Mouse (Mus musculus): ENCODE results near the gene Apon. TPM values are rescaled to one million over a fixed set of nuclear protein-coding genes. Genes with fewer than 3 reads are reported as not detected.
"Not testable (repeated sequence)": the region's sequence is repeated elsewhere in the genome, so short reads cannot be mapped to it uniquely, and the experiment has no call there.

The Apon gene
- 0.87 and 0.90 TPM in 2 replicates for polyA plus RNA-seq (2016; fragmentation: Nextera tagmentation; extraction: Ambion mirVana)

GRCm38 (mm10) chr10:128253677-128254255, at the start of gene Apon:
Gene Apon (plus strand): TSS chr10:128254096.
- 96% methylated on average over 4 of the region's 4 CpGs for WGBS
- DNase-seq (ENCODE audit: low spot score), result no peak
- Histone ChIP-seq H3K27ac (no peak within 1 kb of the TSS), H3K27me3 (ENCODE audit: low read depth, poor library complexity, severe bottlenecking) (no peaks in the 10 kb centered on the region), H3K9me3 (replicated peaks) (no peaks in the 10 kb centered on the region), H3K4me3 (no peak within 1 kb of the TSS), H3K36me3 (peaks cover 59% of the 10 kb centered on the region), H3K4me1 (no peaks in the 10 kb centered on the region)

DNA sequence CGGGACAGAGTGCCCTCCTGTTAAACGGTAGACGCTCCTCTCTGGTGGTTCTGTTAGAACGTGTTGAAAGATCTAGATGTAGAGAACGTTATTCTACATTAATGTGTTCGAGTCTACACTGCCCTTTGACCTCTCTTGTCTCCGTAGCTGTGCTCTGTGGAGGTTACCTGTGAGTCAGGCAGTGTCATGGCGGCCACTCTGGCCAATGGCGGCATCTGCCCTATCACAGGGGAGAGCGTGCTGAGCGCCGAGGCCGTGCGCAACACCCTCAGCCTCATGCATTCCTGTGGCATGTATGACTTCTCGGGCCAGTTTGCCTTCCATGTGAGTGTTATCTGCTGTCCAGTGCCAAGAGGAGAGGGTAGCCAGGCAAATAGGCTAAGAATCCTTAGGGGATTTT, 49.0 kb upstream of the Apon start:
- Histone ChIP-seq H3K27me3 (ENCODE audit: low read depth, poor library complexity, severe bottlenecking) (no peaks in the 10 kb centered on the region), H3K27ac (no peak overlapping the region), H3K4me3 (no peak overlapping the region), H3K4me1 (peaks cover 4% of the 10 kb centered on the region; the same call in 1 of the 2 replicates), H3K36me3 (peaks cover 21% of the 10 kb centered on the region), H3K9me3 (replicated peaks) (no peaks in the 10 kb centered on the region)
- WGBS, result 90% methylated on average over 15 of the region's 15 CpGs
- DNase-seq (ENCODE audit: low spot score), result no peak

DNA sequence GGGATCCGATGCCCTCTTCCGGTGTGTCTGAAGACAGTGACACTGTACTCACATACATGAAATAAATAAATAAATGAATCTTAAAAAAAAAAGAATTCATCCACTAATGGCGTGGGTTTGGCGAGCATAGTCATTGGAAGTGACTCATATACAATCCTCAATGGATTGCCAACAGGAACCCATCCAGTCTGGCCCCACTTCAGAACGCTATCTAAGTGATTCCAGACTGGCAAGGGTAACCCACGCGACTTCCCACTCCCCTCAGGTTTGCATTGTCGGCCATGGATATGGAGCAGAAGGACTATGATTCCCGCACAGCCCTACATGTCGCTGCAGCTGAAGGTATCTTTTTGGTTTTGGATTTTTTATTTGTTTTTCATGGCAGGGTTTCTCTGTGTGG, 45.6 kb upstream of the Apon start:
- Histone ChIP-seq H3K4me1 (peaks cover 18% of the 10 kb centered on the region), H3K27me3 (ENCODE audit: low read depth, poor library complexity, severe bottlenecking) (peaks cover 4% of the 10 kb centered on the region), H3K9me3 (replicated peaks) (no peaks in the 10 kb centered on the region), H3K27ac (no peak overlapping the region), H3K36me3 (peaks cover 26% of the 10 kb centered on the region), H3K4me3 (no peak overlapping the region)
- DNase-seq (ENCODE audit: low spot score), result no peak
- 96% methylated on average over 10 of the region's 10 CpGs for WGBS

GRCm38 (mm10) chr10:128209311-128210009, 44.4 kb upstream of the Apon start:
- Histone ChIP-seq H3K9me3 (replicated peaks) (no peaks in the 10 kb centered on the region), H3K27me3 (ENCODE audit: low read depth, poor library complexity, severe bottlenecking) (peaks cover 15% of the 10 kb centered on the region), H3K4me3 (no peak overlapping the region), H3K27ac (no peak overlapping the region), H3K4me1 (peaks cover 18% of the 10 kb centered on the region), H3K36me3 (peaks cover 26% of the 10 kb centered on the region)
- WGBS, result 91% methylated on average over 11 of the region's 11 CpGs
- no peak for DNase-seq (ENCODE audit: low spot score)

DNA sequence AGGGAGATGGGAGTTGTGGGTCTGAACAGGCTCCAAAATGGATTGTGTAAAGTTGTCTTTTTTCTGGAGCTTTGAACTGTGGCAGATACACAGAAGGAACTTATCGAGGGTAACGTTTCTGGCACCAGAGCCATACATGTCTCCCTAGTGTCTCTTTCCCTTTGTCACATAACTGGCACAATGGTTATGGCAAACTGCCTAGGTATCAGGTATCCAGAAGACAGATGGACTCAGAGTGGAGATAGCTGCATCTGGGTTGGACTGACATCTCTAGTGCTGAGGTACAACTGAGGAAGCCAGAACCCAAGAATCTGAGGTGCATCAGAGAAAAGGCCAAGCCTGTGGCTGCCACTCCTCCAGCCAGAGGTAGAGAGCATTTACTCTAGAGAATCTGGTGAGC, 43.8 kb upstream of the Apon start:
- Histone ChIP-seq H3K36me3 (peaks cover 26% of the 10 kb centered on the region), H3K9me3 (replicated peaks) (no peaks in the 10 kb centered on the region), H3K4me1 (peaks cover 18% of the 10 kb centered on the region), H3K4me3 (0 out of 2 replicates have a peak overlapping the region, but pooled peaks have one; percentile 68), H3K27ac (0 out of 2 replicates have a peak overlapping the region, but pooled peaks have one; percentile 36), H3K27me3 (ENCODE audit: low read depth, poor library complexity, severe bottlenecking) (peaks cover 21% of the 10 kb centered on the region)
- DNase-seq (ENCODE audit: low spot score), result no peak
- 94% methylated on average over 2 of the region's 2 CpGs for WGBS

DNA sequence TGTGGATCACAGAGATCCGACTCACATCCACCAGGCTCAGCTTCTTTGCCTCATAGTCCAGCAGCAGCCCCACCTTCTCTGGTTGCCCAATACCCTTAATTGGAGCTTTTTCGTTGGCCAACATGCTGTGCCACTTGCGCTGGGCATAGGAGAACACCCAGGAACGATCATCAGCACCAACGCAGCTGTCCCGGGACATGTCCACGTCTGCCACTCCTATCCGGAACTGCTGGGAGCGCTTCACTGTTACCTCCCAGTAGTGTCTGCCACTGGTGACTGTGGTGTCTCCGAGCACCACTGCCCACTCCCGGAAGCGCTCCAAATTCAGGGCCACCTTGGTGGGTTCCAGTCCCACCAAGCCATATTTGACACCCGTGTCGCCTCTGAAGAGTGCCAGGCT, 42.9 kb upstream of the Apon start:
- peak; percentile 54 for DNase-seq (ENCODE audit: low spot score)
- Histone ChIP-seq H3K27me3 (ENCODE audit: low read depth, poor library complexity, severe bottlenecking) (peaks cover 22% of the 10 kb centered on the region), H3K9me3 (replicated peaks) (no peaks in the 10 kb centered on the region), H3K27ac (peak overlapping the region; percentile 81), H3K4me3 (peak overlapping the region; percentile 68), H3K36me3 (peaks cover 26% of the 10 kb centered on the region), H3K4me1 (peaks cover 18% of the 10 kb centered on the region)
- 34% methylated on average over 14 of the region's 14 CpGs for WGBS

DNA sequence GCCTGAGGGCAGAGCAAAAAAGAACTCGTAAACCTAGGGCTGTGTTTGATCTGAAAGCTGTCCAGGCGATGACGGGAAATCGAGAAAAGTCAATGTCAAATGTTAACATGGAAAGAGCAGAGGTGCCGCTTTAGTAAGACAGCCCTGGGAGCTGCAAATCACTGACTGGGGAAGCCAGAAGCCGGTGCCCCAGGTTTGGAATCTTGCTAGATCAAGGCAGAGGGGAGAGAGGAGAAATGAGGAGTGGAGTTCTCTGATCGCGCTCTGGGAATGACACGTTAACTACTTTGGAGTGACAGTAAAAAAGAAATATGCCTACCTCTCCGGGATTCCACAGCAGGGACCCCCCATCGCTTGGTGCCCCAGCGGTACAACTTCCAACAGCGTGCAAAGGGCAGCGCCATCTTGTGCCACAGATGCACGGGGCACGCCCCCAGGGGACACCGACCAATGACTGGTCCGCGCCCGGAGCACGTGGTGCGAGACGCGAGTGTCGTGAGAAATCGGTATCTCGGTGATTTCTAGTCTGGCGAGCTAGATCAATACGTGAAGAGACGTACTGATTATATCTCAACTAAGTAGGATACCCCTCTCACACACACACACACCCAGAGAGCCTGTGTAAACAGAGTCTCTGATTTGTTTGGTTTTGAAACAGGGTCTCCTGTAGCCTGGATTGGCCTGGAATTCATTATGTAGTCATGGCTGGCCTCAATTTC, 42.3 kb upstream of the Apon start, which contains the start of gene Spryd4:
TSS of gene Spryd4 (minus strand) at position 418 of the 719 bp plus-strand sequence.
- Histone ChIP-seq H3K36me3 (peaks cover 22% of the 10 kb centered on the region), H3K27ac (peak within 1 kb of the TSS; percentile 81), H3K27me3 (ENCODE audit: low read depth, poor library complexity, severe bottlenecking) (peaks cover 22% of the 10 kb centered on the region), H3K9me3 (replicated peaks) (no peaks in the 10 kb centered on the region), H3K4me3 (peak within 1 kb of the TSS; percentile 68), H3K4me1 (peaks cover 18% of the 10 kb centered on the region)
- DNase-seq (ENCODE audit: low spot score), result peak; percentile 93
- under 1% methylated on average over 30 of the region's 30 CpGs for WGBS

GRCm38 (mm10) chr10:128212148-128212547, 41.7 kb upstream of the Apon start:
- H3K9me3 ChIP-seq (replicated peaks), result no peaks in the 10 kb centered on the region
- peak overlapping the region; percentile 68 for H3K4me3 ChIP-seq
- H3K27me3 ChIP-seq (ENCODE audit: low read depth, poor library complexity, severe bottlenecking), result peaks cover 22% of the 10 kb centered on the region
- H3K4me1 ChIP-seq, result peaks cover 18% of the 10 kb centered on the region
- no peak for DNase-seq (ENCODE audit: low spot score)
- WGBS, result 47% methylated on average over 6 of the region's 6 CpGs
- H3K36me3 ChIP-seq, result peaks cover 19% of the 10 kb centered on the region
- H3K27ac ChIP-seq, result peak overlapping the region; percentile 81

GRCm38 (mm10) chr10:128212871-128213323, 41.0 kb upstream of the Apon start:
- Histone ChIP-seq H3K4me1 (peaks cover 18% of the 10 kb centered on the region), H3K36me3 (peaks cover 19% of the 10 kb centered on the region), H3K27ac (peak overlapping the region; percentile 47), H3K4me3 (peak overlapping the region; percentile 46), H3K9me3 (replicated peaks) (no peaks in the 10 kb centered on the region), H3K27me3 (ENCODE audit: low read depth, poor library complexity, severe bottlenecking) (peaks cover 22% of the 10 kb centered on the region)
- peak; percentile 66 for DNase-seq (ENCODE audit: low spot score)
- 2% methylated on average over 18 of the region's 18 CpGs for WGBS

DNA sequence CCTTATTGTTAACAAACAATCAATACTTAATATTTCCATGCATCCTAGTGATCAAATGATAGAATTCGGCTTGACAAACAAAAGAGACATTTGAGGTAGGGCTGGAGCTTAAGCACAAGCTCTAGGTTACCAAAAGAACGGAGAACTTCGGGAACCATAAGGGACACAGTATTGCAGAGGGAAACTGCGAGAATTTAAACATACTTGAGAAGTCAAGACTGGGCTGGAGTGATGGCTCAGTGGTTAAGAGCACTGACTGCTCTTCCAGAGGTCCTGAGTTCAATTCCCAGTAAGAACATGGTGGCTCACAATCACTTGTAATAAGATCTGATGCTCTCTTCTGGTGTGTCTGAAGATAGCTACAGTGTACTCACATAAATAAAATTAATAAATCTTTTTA, 39.8 kb upstream of the Apon start:
- H3K27ac ChIP-seq; H3K4me3 ChIP-seq; H3K9me3 ChIP-seq (replicated peaks); DNase-seq (ENCODE audit: low spot score): not testable (repeated sequence)
- WGBS, result 94% methylated on average over 4 of the region's 4 CpGs
- Histone ChIP-seq H3K36me3 (peaks cover 11% of the 10 kb centered on the region), H3K27me3 (ENCODE audit: low read depth, poor library complexity, severe bottlenecking) (peaks cover 22% of the 10 kb centered on the region), H3K4me1 (peaks cover 18% of the 10 kb centered on the region)

DNA sequence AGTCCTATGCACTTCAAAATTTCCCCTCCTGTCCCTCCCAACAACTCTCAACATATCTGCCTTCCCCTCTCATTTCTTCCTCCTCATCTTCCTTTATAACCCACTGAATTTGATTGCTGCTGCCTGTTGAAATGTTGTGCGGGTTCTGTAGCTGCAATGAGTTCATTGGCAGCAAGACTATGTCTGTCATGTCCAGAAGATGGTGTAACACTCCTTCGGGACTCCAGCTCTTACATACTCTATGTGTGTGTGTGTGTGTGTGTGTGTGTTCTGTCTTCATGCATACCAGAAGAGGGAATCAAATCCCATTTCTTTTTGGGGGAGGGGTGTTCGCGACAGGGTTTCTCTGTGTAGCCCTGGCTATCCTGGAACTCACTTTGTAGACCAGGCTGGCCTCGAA, 38.9 kb upstream of the Apon start:
- 83% methylated on average over 5 of the region's 5 CpGs for WGBS
- Histone ChIP-seq H3K4me3 (no peak overlapping the region), H3K9me3 (replicated peaks) (no peaks in the 10 kb centered on the region), H3K27me3 (ENCODE audit: low read depth, poor library complexity, severe bottlenecking) (peaks cover 22% of the 10 kb centered on the region), H3K36me3 (peaks cover 5% of the 10 kb centered on the region), H3K27ac (no peak overlapping the region), H3K4me1 (peaks cover 18% of the 10 kb centered on the region)
- no peak for DNase-seq (ENCODE audit: low spot score)

GRCm38 (mm10) chr10:128218387-128219117, 35.3 kb upstream of the Apon start:
- Histone ChIP-seq H3K4me1 (peaks cover 4% of the 10 kb centered on the region; the same call in 1 of the 2 replicates), H3K27ac (no peak overlapping the region), H3K9me3 (replicated peaks) (no peaks in the 10 kb centered on the region), H3K27me3 (ENCODE audit: low read depth, poor library complexity, severe bottlenecking) (peaks cover 16% of the 10 kb centered on the region), H3K4me3 (no peak overlapping the region), H3K36me3 (no peaks in the 10 kb centered on the region)
- 96% methylated on average over 18 of the region's 18 CpGs for WGBS
- DNase-seq (ENCODE audit: low spot score), result no peak

Data from limb, embryonic 10.5 days (tissue).